Comparison of ENCODE assay signal across 8 mouse cellular contexts in genomic region chr11:6405591-6406081, GRCm38 (mm10). TPM values are rescaled to one million over a fixed set of nuclear protein-coding genes. Genes with fewer than 3 reads are reported as not detected.
DNase-seq lines count a peak whose midpoint lies in the region; ATAC-seq and TF ChIP-seq lines count a peak whose summit lies in the region.

No protein-coding gene starts in this region.

- DNase-seq in lung, adult 2 months: no peak
- peak; percentile 23 to 35 for DNase-seq in cerebellum, postnatal 36 days
- no peak for DNase-seq in heart, embryonic 10.5 days (ENCODE audit: low spot score)
- peak; percentile 54 for DNase-seq in kidney, adult 9 months
- DNase-seq in spleen, adult 18-20 months: no peak

- H3K9ac ChIP-seq in lung, embryonic 15.5 days: no peak overlapping the region
- H3K9ac ChIP-seq in neural tube, embryonic 15.5 days (replicated peaks): 0 out of 2 replicates have a peak overlapping the region, but pooled peaks have one; percentile 17

- H3K27me3 ChIP-seq in lung, embryonic 15.5 days: no peaks in the 10 kb centered on the region
- no peaks in the 10 kb centered on the region for H3K27me3 ChIP-seq in heart, embryonic 10.5 days (ENCODE audit: insufficient read depth, poor library complexity, severe bottlenecking)
- no peaks in the 10 kb centered on the region for H3K27me3 ChIP-seq in neural tube, embryonic 15.5 days (replicated peaks)

- no peak overlapping the region for H3K4me3 ChIP-seq in lung, embryonic 15.5 days
- no peak overlapping the region for H3K4me3 ChIP-seq in lung, adult 2 months (replicated peaks; ENCODE audit: extremely low read depth, low read depth, low read length)
- H3K4me3 ChIP-seq in heart, embryonic 10.5 days: no peak overlapping the region
- no peak overlapping the region for H3K4me3 ChIP-seq in neural tube, embryonic 15.5 days (replicated peaks)

- no peak overlapping the region for H3K4me2 ChIP-seq in lung, embryonic 15.5 days
- H3K4me2 ChIP-seq in neural tube, embryonic 15.5 days: no peak overlapping the region

- no peak for TF ChIP-seq CTCF in lung, adult 2 months (IDR thresholded peaks at IDR 0.05; ENCODE audit: insufficient read depth, low read length)

- H3K36me3 ChIP-seq in lung, embryonic 15.5 days: peaks cover 47% of the 10 kb centered on the region
- H3K36me3 ChIP-seq in heart, embryonic 10.5 days: peaks cover 52% of the 10 kb centered on the region
- H3K36me3 ChIP-seq in neural tube, embryonic 15.5 days: peaks cover 56% of the 10 kb centered on the region

- H3K4me1 ChIP-seq in lung, embryonic 15.5 days: peaks cover 33% of the 10 kb centered on the region
- peaks cover 23% of the 10 kb centered on the region for H3K4me1 ChIP-seq in lung, adult 2 months (ENCODE audit: control insufficient read depth, insufficient read depth, low read length)
- peaks cover 26% of the 10 kb centered on the region for H3K4me1 ChIP-seq in heart, embryonic 10.5 days
- peaks cover 27% of the 10 kb centered on the region for H3K4me1 ChIP-seq in neural tube, embryonic 15.5 days

- peak overlapping the region; percentile 81 for H3K27ac ChIP-seq in lung, embryonic 15.5 days
- peak overlapping the region; percentile 8; the same call in 1 of the 2 replicates for H3K27ac ChIP-seq in heart, embryonic 10.5 days
- H3K27ac ChIP-seq in neural tube, embryonic 15.5 days (replicated peaks): peak overlapping the region; percentile 75

- 62% methylated on average over 4 of the region's 4 CpGs for WGBS in lung, embryonic 15.5 days
- 59% methylated on average over 4 of the region's 4 CpGs for WGBS in lung, adult 2 months
- 78% methylated on average over 4 of the region's 4 CpGs for WGBS in heart, embryonic 10.5 days
- 73% methylated on average over 4 of the region's 4 CpGs for WGBS in neural tube, embryonic 15.5 days

- TF ChIP-seq POLR2A in lung, adult 2 months (IDR thresholded peaks at IDR 0.05; ENCODE audit: borderline replicate concordance, extremely low read depth, low read depth, low read length): no peak

- peak; percentile 24; the same call in 1 of the 2 replicates for ATAC-seq in lung, embryonic 15.5 days (ENCODE audit: borderline replicate concordance, extremely low read depth, low FRiP score, low TSS enrichment)
- no peak for ATAC-seq in neural tube, embryonic 15.5 days (ENCODE audit: low FRiP score)
- ATAC-seq in erythroid progenitor cell, adult 5-6 weeks (replicated peaks; ENCODE audit: low FRiP score, poor library complexity, severe bottlenecking): no peak

- H3K9me3 ChIP-seq in lung, embryonic 15.5 days: no peaks in the 10 kb centered on the region
- no peaks in the 10 kb centered on the region for H3K9me3 ChIP-seq in heart, embryonic 10.5 days
- H3K9me3 ChIP-seq in neural tube, embryonic 15.5 days (replicated peaks): no peaks in the 10 kb centered on the region

RNA-seq across cellular contexts. Expression of gene Ppia, which starts 9.6 kb away (rescaled TPM):
- 6,112 and 6,204 TPM in 2 replicates for polyA plus RNA-seq in lung, embryonic 15.5 days (2015; fragmentation: Nextera tagmentation; extraction: Ambion mirVana)
- 407 and 532 TPM in 2 replicates for polyA plus RNA-seq in lung, adult 2 months (2012; rRNA removed)
- polyA plus RNA-seq in heart, embryonic 10.5 days (2016; fragmentation: Nextera tagmentation; extraction: Ambion mirVana): 4,882 and 5,148 TPM in 2 replicates
- 4,598 and 4,773 TPM in 2 replicates for polyA plus RNA-seq in neural tube, embryonic 15.5 days (2015; fragmentation: Nextera tagmentation; extraction: Ambion mirVana)
- 1,149 and 1,152 TPM in 2 replicates for total RNA-seq in erythroid progenitor cell, adult 5-6 weeks (2015; ENCODE audit: low replicate concordance)
- total RNA-seq in erythroid progenitor cell, adult 5-6 weeks (2017; ENCODE audit: low replicate concordance): 288 and 328 TPM in 2 replicates

RNA-seq across cellular contexts. Expression of gene Zmiz2, which starts 16.8 kb away (rescaled TPM):
- 10.7 and 10.9 TPM in 2 replicates for polyA plus RNA-seq in lung, embryonic 15.5 days (2015; fragmentation: Nextera tagmentation; extraction: Ambion mirVana)
- 50.3 and 58.5 TPM in 2 replicates for polyA plus RNA-seq in lung, adult 2 months (2012; rRNA removed)
- polyA plus RNA-seq in heart, embryonic 10.5 days (2016; fragmentation: Nextera tagmentation; extraction: Ambion mirVana): 8.1 and 10.2 TPM in 2 replicates
- 24.8 and 28.3 TPM in 2 replicates for polyA plus RNA-seq in neural tube, embryonic 15.5 days (2015; fragmentation: Nextera tagmentation; extraction: Ambion mirVana)
- 16.6 and 17.6 TPM in 2 replicates for total RNA-seq in erythroid progenitor cell, adult 5-6 weeks (2015; ENCODE audit: low replicate concordance)
- total RNA-seq in erythroid progenitor cell, adult 5-6 weeks (2017; ENCODE audit: low replicate concordance): 5.1 and 7.8 TPM in 2 replicates

RNA-seq across cellular contexts. Expression of gene H2afv, which starts 38.6 kb away (rescaled TPM):
- 540 and 574 TPM in 2 replicates for polyA plus RNA-seq in lung, embryonic 15.5 days (2015; fragmentation: Nextera tagmentation; extraction: Ambion mirVana)
- 39.1 and 51.4 TPM in 2 replicates for polyA plus RNA-seq in lung, adult 2 months (2012; rRNA removed)
- 303 and 415 TPM in 2 replicates for polyA plus RNA-seq in heart, embryonic 10.5 days (2016; fragmentation: Nextera tagmentation; extraction: Ambion mirVana)
- 183 and 240 TPM in 2 replicates for polyA plus RNA-seq in neural tube, embryonic 15.5 days (2015; fragmentation: Nextera tagmentation; extraction: Ambion mirVana)
- 180 and 209 TPM in 2 replicates for total RNA-seq in erythroid progenitor cell, adult 5-6 weeks (2015; ENCODE audit: low replicate concordance)
- total RNA-seq in erythroid progenitor cell, adult 5-6 weeks (2017; ENCODE audit: low replicate concordance): 100 and 160 TPM in 2 replicates

Comparison
In these comparisons a context has a peak if more than half of its experiments do, and no peak if none do; other contexts are left out.
1. H3K27ac ChIP-seq: peak in every context shown above with its lines; median percentile 81 in lung, embryonic 15.5 days; 75 in neural tube, embryonic 15.5 days; 8 in heart, embryonic 10.5 days.
2. DNase-seq: peak in cerebellum, postnatal 36 days (2 of 2) and kidney, adult 9 months (single experiment); none in lung, adult 2 months (single experiment), heart, embryonic 10.5 days (single experiment) and spleen, adult 18-20 months (0 of 2).